Mouse (Mus musculus) myocyte (in vitro differentiated cells): ENCODE measurements around the gene Tada3.

Experiments
- CEBPB ChIP-seq: IDR thresholded peaks from 2 replicates; pipeline ENCODE4 v1.6.1; 2011; ENCODE audit warnings: mild to moderate bottlenecking, moderate library complexity; ENCODE audit not compliant: poor library complexity, insufficient read depth, severe bottlenecking
- E2F4 ChIP-seq: IDR thresholded peaks from one replicate; pipeline ENCODE4 v1.6.1; 2011; ENCODE audit warnings: mild to moderate bottlenecking, control low read depth, moderate library complexity; ENCODE audit not compliant: insufficient read depth
- MYOD1 ChIP-seq, 3 experiments: IDR thresholded peaks; one replicate each; pipeline ENCODE4 v1.6.1; 2011; ENCODE audit warnings: control low read depth in 2 of 3, low read depth in 2 of 3, mild to moderate bottlenecking in 2 of 3, moderate library complexity in 1 of 3; ENCODE audit not compliant: insufficient read length in 2 of 3, control insufficient read depth in 1 of 3
- POLR2AphosphoS2 ChIP-seq: IDR thresholded peaks from one replicate; pipeline ENCODE4 v1.6.1; 2011; ENCODE audit warnings: low read depth, control low read depth; ENCODE audit not compliant: insufficient read length
- USF1 ChIP-seq: IDR thresholded peaks from one replicate; pipeline ENCODE4 v1.6.1; 2011; ENCODE audit warnings: low read depth, mild to moderate bottlenecking, control low read depth, moderate library complexity

DNA sequence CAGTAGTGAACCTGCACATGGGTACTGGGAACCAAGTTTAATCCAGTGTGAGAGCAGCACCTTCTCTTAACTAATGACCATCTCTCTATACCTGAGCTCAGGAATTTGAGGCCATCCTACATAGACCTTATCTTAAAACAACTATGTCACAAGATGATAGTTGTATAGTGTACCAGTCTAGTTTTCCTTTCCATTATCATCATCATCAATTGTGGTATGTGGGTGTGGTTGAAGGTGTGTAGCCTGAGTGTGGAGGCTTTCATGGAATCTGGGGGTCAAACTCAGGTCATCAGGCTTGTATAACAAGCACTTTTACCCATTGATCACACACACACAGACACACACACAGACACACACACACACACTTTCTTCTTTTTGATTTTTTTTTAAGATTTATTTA lies 27.1 kb downstream of the Tada3 start:
- TF ChIP-seq E2F4 (no peak), USF1 (no peak), MYOD1 (IDR thresholded peaks at IDR 0.05; ENCODE audit: control insufficient read depth in 1 of 3, insufficient read length in 2 of 3, low read depth in 2 of 3) (no peak), CEBPB (no peak), POLR2AphosphoS2 (no peak)
